Mouse (Mus musculus): ENCODE measurements around the gene Ifitm6.
"Not testable (repeated sequence)": the region's sequence is repeated elsewhere in the genome, so short reads cannot be mapped to it uniquely, and the experiment has no call there.

Gene Ifitm6

GRCm38 (mm10) chr7:141008312-141008761 is 9.4 kb downstream of the Ifitm6 start:
- DNase-seq: no peak

- DNase-seq: no peak
Observed at GRCm38 (mm10) chr7:141006914-141007313, 10.8 kb downstream of the Ifitm6 start.

DNA sequence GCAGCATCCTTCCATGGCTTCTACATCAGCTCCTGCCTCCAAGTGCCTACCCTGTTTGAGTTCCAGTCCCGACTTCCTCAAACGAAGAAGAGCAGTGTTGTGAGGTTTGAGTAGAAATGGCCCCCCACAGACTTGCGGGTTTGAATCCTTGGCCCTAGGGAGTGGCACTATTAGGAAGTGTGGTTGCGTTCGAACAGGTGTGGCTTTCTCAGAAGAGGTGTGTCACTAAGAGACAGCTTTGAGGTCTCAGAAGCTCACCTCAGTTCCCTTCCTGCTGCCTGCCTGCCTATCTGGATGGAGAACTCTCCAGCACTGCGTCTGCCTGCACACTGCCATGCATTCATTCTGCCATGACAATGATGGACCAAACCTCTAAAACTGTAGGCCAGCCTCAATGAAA is 11.3 kb downstream of the Ifitm6 start:
- DNase-seq: no peak

DNA sequence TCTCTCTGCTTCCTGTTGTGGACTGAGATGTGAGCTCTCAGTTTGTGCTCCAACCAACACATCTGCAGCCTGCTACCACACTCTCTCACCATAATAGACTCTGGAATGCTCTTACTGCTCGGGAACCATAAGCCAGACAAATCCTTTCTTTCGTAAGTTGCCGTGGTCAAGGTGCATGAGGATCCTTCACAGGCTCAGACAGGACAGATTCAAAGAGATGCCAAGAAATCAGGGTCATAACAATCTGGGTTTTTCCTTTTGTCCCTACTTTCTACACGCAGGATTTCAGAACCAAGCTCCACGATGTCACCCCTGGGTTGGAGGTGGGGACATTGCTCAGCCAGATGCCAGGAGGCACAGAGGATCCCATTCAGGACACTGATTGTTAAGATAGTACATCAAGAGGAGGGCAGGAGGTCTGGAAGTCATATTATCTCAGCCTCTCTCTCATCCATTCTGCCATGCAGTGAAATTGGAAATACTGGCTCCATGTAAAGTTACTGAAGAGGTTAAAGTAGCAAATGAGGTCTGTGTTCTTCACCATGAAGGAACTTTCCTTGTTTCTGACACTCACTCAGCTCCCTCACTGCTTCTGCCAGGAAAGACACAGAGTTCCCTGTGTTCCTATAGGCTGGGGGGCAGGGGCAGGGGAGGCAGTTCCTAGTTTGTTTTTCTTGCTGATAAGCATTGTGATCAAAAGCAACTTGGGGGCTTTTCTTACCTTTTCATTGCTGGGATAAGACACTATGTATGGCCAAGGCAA is 14.3 kb downstream of the Ifitm6 start:
- no peak for DNase-seq

- DNase-seq: no peak
Observed at GRCm38 (mm10) chr7:141000881-141001708, 16.6 kb downstream of the Ifitm6 start.

GRCm38 (mm10) chr7:140998853-140999700 is 18.6 kb downstream of the Ifitm6 start:
- no peak for DNase-seq

DNA sequence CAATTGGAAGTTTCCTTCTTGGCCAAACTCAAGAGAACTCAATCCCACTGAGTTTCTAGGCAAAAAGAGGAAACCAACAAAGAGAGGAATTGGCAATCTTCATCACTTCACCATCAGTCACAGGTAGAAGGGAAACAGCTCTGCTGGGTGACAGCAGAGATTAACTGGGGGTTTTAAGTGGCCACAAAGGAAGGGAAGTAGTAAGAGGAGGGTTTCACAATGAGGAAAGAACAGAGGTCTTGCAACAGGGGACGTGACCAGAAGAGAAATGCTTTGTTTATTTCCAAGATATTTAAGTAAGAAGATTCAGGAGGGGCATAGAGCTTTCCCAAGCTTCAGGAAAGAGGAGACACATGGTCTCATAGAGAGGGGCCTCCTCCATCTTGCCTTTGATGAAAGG is 19.9 kb downstream of the Ifitm6 start:
- no peak for DNase-seq

DNA sequence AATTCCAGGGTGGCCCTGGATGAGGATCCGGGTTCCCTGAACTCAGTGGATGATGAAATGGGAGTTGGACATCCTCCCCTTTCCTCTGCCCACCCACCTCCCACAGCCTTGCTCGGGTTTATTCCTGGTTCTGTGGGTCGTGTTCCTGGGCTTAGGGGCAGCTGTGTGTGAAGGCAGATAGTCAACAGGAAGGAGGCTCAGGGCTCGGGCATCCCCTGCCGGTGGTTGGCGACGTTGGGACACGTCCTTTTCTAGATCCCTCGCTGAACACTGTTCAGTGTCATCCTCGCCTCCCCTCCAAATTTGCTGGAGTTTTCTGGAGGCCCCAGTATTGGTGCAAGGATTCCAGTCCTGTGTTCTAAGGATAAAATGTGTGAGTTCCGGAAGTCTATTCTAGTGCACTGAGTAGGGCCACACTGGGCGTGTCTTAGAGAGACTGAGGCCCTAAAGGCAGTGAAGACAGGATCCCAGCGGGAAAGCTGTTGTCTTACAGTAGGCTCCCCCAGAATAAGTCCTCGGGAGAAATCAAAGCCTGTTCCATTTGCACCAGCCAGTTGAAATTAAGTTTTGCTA is 26.5 kb downstream of the Ifitm6 start:
- DNase-seq: no peak

- no peak for DNase-seq
Observed at GRCm38 (mm10) chr7:140990622-140991021, 27.1 kb downstream of the Ifitm6 start.

DNA sequence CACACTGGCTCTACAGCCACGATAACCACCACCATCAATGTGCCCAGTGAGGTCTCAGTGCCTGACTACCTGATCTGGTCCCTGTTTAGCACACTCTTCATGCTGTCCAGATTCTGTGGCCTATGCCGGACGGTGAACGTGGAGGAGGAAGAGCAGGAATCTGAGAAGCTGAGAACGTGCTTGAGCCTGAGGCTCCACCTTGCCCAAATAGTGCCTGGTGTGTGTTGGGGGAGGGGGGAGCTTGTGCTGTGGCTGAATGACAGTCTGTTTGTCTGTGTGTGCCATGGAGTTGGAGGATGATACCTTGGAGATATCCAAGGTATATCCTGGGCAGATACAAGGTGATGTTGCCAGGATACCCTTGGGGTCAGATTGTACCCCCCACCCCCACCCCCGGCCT is 27.5 kb downstream of the Ifitm6 start:
- DNase-seq: no peak

DNA sequence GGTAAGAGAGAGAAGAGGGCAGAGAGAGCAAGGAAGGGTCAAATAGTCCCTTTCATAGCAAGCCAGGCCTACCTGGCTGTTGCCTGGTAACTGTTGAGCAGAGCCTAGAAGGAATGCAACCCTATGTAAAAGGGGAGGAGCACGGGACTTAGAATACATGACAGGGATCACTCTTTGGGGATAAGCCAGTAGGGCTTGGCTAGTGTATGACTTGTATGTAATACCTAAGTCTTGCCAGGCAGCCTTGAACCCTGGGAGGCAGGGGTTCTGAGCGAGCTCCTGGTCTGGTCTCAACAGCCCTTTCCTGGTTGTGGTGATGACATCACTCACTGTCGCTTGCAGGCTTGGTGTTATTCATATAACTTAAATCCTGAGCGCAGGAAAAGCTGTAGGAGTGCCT is 28.7 kb downstream of the Ifitm6 start:
- DNase-seq: no peak

DNA sequence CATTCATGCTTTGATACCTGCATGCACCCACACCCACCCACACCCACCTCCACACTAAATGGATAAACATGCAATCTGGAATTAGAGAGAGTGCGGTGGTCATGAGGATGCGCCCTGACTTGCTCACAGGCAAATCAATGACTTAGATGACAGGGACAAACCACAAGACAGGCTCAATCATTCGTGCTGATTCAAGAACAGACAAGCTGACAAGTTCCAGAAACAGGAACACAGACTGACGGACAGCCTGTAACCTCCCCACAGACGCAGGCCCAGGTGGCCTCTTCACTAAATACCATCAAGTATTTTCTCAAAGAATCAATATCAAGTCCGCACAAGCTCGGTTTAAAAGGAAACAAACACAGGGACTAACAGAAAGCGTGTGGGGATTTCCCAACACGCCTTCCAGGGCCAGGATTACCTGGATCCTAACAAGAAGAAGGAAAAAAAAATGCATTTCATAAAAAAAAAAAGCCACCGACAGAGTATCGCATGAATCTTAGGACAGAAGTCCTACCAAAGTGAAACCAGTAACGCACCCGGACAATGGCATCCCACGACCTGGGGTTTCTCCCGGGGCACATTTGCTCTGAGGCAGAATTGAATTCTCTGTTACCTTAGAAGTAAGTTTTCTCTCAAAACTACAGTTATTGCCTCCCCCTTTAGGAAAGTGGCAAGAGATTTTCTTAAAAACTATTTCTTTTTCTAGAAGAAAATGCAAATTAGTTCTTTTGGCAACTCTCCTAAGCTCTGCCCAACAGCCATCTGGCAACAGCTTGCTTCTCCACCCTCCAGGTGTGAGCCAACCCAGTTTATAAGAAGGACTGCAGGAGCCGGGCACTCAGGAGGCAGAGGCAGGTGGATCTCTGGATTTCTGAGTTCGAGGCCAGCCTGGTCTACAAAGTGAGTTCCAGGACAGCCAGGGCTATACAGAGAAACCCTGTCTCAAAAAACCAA is 30.3 kb downstream of the Ifitm6 start:
- DNase-seq: no peak

- DNase-seq: no peak
Observed at GRCm38 (mm10) chr7:140982971-140983370, 34.8 kb downstream of the Ifitm6 start.

- DNase-seq: no peak
Observed at GRCm38 (mm10) chr7:140981704-140982103, 36.0 kb downstream of the Ifitm6 start.

- not testable (repeated sequence) for DNase-seq
Observed at GRCm38 (mm10) chr7:140976720-140977119, 41.0 kb downstream of the Ifitm6 start.

- DNase-seq: no peak
Observed at GRCm38 (mm10) chr7:140975465-140975864, 42.3 kb downstream of the Ifitm6 start.

DNA sequence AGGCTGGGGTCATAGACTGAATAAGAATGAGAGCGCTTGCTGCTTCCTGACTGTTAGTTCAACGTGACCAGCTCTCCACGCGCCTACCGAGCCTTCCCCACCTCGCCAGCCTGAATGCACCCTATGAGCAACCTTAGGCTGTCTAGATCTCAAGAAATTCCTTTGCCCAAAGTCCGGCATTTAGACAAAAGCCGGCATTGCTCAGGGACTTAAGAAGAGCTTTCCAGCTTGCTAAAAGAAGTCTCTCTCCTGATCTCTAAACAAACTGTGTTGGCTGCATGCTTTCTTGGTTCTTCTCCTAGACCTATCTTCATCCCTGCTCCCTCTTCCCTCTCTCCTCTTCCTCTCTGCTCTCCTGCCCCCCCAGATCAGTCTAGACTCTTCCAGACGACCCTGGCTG is 42.8 kb downstream of the Ifitm6 start:
- DNase-seq: no peak

- no peak for DNase-seq
Observed at GRCm38 (mm10) chr7:140973396-140974165, 44.1 kb downstream of the Ifitm6 start.

DNA sequence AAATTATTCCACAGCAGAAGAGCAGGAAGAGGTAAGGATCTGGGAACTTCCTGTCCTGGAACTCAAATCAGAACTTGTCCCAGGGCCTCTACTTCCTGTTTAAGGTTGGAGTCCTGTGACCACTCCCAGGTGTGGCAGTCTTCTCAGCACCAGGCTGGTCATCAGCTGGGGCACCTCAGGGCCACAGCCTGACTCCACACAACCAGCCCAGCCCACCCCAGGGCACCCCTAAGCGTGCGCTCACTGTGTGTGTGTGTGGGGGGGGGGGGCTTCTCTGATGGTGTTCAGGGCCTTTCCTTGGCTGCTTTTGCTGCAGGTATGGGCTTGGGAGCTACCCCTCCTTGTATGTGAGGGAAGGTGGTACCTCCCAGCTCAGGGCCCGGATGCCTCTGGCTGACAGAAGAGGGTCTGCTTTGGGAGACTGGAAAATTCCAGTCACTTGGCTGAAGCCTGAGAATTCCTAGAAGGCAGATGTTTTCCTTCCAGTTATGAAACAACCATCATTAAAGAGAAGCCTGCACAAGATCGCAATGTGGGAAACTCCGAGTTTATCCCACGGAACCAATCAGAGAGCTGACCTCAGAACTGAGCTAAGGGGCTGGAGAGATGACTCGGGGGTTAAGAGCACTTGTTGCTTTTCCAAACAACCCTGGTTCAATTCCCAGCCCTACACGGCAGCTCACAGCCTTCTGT is 46.1 kb downstream of the Ifitm6 start:
- no peak for DNase-seq

GRCm38 (mm10) chr7:140970931-140971330 is 46.8 kb downstream of the Ifitm6 start:
- no peak for DNase-seq
